Mouse (Mus musculus) right cerebral cortex, adult 2 months (tissue): Measurements from ENCODE around the gene Ppef2.

Experiments used
- DNase-seq, 2 experiments: peaks; one replicate each; pipeline ENCODE4 v3.0.0; 2021 to 2022; ENCODE audit warnings: low spot score in 2 of 2

Gene Ppef2

DNA sequence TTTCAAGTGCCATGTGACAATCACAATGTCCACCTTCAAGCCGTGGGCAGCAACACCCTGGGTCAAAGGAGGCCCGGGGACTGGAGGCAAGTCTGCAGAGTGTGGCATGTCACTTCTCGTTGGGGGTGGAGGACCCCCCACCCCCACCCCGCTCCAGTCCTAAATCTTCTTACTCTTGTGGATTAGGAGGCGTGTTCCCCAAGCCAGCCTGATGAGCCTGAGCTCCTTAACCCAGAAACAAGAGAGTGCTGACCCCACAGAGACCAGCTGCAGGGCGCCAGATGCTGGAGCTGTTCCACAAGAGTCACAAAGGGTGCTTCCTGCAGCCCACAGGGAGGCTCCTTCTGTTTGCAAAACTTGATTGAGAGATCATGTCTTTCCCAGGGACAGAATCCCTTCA is at the start of gene Ppef2:
TSS of gene Ppef2 (minus strand) at position 61 of the 400 bp plus-strand sequence.
- no peak for DNase-seq

DNA sequence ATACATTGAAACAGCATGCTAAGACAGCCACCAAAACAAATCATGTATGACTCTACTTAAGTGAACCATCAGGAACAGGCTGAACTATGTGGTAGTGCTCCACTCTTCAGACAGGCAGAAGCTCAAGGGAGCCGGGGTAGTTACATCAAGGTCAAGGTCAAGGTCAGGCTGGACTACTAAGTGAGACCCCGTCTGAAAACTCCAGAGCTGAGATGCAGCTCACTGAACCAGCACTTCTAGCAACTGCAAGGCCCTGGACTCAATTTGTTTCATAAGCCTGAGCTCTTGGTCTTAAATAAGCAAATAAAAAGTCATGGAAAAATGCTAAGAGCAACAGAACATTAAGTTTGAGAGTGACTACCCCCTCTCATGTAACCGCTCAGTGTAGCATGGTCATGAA is 48.2 kb upstream of the Ppef2 start:
- DNase-seq, result no peak

DNA sequence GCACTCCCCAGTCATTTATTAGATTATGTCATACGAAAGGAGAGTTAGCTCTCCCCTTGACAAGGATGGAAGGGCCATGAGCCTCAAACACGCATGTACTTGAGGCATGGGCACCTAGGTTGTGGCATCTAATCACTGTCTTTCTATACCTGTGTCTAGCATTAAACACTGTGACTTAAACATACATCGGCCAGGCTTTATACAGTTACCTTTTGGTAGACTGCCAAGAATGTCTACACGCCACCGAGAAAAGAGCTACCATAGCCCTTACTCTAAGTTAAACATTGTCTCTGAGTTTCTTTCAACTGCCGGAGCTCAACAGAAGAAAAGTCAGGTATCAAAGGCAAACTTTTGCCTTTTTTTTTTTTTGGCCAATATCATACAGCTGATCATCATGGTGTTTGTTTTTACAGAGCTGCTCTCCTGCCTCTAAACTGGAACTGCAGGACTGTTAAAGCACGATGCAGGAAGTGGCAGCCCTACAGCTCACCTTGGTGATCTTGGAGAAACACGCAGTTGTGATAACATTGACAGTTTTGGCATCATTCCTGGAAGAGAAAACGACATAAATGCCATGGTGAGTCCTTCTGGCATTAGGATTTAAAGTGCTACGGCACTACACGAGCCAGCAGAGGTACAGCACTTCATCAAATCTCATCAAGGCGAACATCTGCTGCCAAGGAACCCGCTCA is 46.2 kb upstream of the Ppef2 start:
- no peak for DNase-seq

DNA sequence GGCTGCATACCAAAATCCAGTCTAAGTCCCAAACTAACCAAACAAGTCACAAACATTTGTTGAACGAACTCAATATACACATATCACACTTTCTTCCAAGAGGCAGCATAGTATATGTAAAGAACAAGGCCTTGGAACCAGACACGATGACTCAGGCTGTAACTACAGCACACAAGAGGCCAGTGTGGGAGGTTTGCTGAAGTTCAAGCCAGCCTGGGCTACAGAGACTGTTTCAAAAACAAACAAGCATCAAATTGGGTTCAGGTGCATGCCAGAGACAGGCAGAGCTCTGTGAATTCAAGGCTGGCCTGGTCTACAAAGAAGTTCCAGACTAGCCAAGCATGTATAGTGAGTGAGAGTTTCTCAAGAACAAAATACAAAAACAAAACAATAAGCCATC is 38.4 kb upstream of the Ppef2 start:
- DNase-seq, result no peak

DNA sequence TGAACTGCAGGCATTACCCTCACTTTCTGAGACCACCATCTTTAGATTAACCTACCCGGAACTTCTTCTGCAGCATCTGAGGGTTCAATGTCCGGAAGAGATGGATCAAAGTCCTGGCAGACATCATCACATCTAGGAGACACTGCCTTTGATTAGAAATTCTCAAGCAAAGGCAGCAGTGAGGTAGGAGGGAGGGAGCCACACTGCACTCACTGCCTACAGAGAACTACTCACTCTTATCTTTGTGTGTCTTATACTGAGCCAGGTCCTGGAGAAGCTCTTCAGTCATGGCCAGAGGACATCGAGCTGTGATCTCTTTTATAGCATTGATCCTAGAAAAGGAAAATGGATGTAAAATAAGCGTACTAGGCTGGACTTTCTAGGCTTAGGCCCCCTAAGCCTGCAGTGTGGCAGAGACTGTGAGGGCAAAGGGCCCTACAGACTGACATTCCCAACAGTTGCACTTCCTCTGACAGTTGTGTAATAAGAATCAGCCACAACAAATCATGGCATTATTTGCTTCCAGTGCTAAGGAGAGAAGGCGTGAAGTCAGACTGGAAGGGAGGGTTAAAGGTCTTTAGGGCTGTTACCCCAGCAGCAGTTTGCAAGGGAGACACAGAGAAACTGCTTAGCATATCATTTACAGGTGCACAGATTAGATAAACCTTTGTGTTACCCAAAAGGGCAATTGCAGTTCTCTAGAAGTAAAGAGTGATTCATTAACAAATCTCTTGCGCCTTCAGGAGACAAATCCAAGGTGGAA is 35.8 kb upstream of the Ppef2 start:
- DNase-seq, result no peak

DNA sequence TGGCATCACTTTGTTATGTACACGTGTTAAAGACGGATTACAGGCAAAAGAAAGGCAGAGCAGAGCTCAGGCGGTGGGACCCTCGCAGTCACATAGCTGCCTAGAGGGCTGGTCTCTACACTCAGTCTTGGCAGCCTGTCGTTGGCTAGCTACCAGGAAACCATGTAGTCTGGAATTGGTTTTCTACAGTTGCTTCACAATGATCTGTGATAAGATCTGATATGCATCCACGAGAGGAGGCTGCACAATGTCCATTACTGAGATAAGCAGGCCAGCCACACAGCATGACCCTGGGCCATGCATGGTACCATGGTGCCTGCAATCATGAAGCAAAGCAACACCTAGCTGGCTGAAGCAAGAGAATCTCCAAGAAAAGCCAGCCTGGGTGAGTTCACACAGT is 31.8 kb upstream of the Ppef2 start:
- DNase-seq, result no peak

DNA sequence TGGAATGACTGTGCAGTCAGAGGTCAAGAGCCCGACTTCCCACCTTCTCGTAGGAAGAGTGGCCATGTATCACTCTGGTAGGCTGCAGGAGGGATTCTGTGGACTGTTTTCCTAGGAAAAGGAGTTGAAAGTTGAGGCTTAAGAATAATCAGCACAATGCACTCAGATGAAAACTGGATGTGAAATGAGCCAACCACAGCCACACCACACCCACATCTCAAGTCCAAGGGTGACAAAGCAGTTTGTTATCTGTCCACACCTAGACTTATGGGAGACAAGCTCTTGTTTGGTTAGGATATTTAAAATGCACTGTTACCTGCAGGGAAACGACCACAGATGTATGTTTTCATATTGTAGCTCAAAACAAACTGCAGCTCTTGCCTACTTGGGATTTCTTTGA is 27.0 kb upstream of the Ppef2 start:
- no peak for DNase-seq

DNA sequence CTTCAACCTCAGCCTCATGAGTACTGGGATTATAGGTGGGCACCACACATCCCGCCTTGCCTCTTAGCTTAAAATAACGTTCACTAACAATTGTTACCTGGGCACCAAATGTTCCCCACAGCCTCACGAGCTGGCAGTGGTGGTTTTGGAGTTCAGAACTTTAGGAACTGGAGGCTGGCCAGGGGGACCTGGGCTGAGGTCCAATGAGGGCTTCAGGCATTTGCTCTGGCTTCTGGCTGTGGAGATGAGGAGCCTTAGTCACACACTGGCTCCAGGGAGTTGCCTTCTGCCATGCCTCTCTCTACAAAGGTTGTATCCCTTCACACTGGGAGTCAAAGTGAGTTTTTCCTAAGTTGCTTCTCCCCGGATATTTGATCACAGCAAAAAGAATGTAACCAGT is 26.5 kb upstream of the Ppef2 start:
- no peak for DNase-seq

DNA sequence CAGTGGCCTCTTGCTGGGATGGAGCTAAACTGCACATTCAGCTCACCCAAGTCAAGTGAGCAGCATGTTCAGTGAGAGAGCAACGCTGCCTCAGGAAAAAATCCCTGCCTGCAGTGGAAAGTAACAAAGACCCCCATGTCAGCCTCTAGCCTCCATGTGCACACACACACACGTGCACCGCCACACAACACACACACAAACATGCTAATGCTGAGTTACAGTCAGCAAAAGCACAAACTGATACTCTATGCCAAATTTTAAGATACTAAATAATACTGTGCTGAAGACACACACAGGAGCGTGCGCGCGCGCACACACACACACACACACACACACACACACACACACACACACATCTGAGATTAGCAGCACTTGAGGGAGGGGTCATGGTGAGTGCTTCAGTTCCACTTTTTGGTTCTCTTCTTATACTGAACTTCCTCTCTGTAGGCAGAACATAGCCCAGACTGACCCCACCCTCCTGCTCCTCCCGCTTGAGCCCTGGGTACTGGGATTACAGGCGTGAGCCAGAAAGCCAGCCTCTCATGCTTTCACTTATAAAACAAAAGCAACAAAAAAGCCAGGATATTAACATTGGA is 23.0 kb upstream of the Ppef2 start:
- DNase-seq, result no peak

DNA sequence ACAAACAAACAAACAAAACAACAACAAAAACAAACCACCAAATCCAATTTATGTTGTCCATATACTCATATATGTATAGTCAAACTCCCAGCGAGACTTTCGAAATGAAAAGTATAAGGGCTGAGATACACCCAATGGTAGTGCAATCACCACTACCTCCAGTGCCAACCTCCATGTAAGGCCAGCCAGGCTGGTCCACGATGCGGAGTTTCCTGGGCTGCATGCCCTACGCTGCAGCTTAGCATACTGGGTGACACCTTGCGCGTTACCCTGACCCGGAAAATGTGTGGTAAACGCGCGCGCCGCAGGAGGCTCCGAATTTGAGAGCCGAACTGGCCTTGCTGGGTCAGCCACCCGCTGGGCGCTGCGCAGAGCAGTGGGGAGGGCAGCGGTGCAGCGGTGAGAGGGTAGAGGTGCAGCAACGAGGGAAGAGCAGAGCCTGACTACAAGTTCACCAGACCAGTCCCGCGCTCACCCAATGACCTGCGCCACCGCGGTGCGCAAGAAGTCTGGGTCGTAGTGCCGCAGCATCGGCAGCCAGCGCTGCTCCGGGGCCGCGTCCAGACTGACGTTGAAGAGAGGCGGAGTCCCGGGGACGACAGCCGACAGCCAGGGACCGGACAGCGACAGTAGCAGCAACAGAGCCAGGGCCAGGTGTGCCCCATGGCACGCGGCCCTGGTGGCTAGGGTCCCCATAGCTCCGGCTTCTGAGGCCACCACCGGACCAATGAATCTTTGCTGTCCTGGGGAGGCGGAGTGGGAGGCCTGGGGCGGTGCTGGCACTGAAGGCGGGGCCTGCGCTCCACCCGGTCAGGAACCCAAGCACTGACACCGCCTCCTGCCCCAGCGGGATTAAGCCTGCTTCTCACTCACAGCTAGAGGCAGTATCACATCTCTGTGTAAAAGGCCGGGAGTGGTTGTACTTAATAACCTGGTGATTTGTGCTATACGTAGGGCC is 21.6 kb upstream of the Ppef2 start, which contains the start of gene Naaa:
TSS of gene Naaa (minus strand) at position 734 of the 958 bp plus-strand sequence.
- peak; percentile 78 to 85 for DNase-seq

DNA sequence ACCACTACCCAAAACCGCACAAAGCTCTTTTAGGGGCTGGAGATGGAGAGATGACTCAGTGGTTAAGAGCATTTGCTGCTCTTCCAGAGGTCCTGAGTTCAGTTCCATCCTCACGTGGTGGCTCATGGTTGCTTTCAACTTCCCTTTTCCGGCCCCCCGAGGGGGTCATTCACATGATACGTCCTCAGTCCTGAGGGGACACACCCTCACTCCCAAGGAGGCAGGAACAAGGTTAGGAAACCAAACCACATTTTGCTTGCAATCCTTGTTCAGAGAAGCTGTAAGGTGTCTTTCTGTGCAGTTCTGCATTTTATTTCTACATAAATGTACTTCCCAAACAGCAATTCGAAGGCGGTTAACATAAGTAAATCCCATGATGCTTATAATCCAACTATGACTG is 14.4 kb upstream of the Ppef2 start:
- no peak for DNase-seq

DNA sequence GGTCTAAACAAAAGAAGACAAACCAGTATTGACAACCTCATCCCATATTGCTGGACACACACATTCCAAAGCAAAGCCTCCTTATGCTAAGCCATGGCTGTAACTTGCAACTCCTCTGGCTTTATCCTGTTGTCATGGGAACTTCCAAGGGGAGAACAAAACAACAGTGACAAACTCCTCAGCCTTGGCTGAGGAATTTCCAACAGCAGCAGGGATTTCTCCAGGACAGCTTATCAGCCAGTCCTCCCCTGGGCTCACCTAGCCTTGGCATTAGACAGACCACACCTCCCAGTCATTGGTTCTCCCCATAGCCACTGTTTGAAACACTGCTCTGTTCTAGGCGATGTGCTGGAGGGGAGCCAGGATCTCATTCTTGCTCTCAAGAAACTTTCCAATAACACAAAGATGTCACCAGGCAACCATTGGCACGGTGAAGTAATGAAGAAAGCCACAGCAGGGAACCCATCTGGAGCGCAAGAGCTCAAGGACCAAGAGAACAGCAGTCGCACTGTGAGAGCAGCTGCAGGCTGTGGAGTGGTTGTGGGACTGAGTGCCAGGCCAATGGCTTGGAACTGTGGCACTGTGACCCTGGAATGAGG is 7.8 kb upstream of the Ppef2 start:
- DNase-seq, result peak; percentile 69 to 79

DNA sequence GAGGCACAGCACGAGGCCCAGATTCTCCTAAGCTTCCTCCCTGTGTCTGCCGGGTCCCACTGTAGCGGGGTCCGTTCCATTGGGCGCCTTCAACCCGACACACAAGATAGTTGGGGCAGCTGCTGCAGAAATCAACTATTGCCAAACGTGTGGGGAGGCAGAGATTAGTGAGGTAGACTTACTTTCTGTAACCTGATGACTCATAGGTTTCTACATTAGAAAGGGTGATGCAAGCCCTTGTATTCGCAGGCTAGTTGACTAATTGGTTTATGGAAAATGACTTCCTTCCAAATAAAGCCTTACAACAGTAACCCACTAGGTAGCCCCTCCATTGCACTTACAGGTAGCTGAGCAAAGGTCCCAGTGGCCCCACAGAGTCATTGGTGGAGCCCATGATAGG is 6.6 kb upstream of the Ppef2 start:
- DNase-seq, result no peak

DNA sequence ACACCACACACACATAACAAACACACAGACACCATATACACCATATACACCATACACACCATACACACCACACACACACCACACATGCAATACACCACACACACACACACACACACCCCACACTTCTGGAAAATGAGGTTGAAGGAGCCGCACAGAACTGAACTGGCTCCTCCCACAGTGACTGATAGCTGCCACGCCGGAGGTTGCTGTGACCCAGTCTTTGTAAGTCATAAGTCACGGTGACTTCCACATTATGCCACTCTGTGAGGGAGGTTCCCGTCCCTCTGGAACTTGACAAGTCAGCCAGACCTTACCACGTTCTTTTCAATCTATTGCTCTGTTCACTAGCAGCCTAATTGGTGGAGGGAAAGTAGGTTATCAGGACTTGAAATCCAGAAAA is 1.6 kb downstream of the Ppef2 start:
- DNase-seq, result no peak

DNA sequence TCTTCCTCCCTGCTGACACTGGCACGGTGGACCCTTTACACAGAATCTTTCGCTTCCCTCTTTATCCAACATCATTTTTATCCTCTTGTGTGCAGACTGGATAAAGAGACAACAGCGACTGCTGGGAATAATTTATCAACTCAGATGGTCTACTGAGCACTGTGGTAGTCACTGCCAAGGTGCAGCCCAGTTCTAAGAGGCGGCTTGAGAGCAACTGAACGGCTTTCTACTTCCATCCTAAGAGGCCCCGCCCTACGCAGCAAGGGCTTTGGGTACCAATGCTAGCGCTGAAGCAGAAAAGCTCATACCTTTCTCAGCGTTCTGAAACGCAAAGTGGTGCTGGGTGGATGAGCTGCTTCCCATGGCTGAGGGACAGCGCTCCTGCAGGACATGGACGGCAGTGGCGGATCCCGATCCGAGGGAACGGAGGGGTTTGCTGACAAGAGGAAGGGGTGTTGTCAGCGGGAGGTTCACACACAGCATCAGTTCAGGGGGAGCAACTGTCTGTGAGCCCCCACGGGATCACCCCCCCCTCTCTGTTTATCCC is 3.2 kb downstream of the Ppef2 start:
- peak in 1 of 2 experiments; percentile 43 for DNase-seq

DNA sequence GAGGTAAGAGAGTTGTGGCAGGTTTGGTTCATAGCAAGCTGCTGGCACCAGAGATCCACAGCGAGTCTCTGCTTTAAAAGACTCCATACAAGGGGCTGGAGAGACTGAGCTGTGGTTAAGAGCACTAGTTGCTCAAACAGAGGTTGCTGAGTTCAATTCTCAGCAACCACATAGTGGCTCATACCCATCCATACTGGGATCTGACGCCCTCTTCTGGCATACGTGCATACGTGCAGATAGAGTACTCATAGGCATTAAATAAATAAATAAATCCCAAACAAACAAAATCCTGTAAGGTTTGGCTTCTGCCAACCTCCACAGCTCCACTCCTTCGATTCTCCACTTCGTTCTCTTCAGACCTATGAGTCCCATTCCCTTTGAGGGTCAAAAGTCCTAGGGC is 4.0 kb downstream of the Ppef2 start:
- DNase-seq, result no peak

DNA sequence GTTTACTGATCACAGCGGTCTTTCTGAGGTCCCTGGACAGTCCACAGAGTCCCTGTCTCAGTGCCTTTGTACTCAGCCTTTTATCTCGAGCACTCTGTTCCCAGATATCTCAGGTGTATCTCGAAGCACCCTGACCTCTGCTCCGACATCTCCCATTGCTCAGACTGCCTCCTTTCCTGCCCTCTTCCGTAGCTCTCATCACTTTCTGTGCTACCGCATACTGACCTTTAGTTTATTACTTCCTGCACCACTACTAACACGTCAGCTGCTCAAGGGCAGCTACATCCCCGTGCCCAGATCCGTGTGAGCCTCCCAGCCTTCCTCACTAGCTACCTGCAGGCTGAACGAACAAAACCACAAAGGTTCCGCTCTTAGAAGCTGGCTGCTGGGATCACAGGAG is 7.5 kb downstream of the Ppef2 start:
- DNase-seq, result no peak

DNA sequence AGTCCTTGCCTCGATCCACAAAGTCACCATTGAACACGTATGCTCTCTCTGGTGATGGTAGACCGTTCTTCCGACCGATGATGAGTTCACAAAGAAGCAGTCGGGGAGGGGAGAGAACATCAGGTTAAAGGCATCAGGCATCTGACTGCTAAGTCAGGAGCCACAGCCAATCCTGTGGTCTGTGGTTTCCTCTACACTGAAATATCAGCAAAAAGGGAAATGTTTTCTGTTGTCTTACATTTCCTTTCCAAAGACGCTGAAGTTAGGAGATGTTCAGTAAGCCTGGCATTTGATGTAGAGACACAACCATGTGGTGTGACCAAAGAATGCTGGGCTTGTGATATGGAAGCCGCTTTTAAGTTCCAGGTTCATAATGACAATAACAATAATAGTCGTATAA is 10.6 kb downstream of the Ppef2 start:
- no peak for DNase-seq

DNA sequence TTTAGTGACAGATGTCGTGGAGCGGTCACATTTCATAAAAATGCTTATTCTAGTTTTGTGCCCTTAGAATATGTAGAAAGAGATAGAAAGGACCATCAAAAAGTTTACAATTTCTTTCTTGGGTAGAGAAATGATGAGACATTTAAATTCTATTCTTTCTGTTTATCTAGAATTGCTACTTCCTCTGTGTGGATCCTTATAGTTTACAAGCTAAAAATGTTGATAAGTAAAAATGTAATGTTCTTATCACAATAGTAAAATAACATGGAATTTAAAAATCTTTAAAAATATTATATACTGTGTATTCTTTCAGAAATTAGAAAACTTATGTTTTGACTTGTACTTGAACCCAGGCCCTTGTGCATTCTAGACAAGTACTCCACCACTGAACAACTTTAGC is 11.2 kb downstream of the Ppef2 start:
- DNase-seq, result no peak

DNA sequence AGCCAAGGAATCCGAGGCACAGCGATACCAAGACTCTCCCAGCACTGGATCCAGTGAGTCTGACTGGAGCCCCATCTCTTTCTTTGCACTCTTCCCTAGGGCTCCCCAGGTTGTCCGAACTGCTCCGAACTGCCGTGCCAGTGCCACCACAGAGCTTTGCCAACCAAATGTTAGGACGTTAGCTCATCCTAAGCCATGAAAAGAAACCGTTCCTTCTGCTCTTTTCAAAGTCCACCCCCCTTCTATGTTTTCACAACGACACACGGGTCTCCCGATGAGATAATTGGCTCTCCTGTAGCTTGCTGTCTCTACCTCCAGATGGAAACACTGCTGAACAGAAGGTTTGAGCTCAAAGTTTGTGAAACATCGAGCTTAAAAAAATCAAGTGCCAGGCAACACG is 15.3 kb downstream of the Ppef2 start:
- no peak for DNase-seq
